Mouse (Mus musculus) testis, adult 2 months (tissue): ENCODE measurements around the gene Cttn.
A peak's percentile ranks its signal among the peaks of the same experiment; 100 is the strongest.

Experiments used
- CTCF ChIP-seq: fragments of 200-500 bp; IDR thresholded peaks from 2 replicates; pipeline ENCODE4 v1.5.1; 2012; ENCODE audit warnings: low read depth, mild to moderate bottlenecking, inconsistent platforms, low read length, moderate library complexity; ENCODE audit not compliant: control insufficient read depth, insufficient read depth, insufficient replicate concordance
- POLR2A ChIP-seq: fragments of 200-500 bp; IDR thresholded peaks from 2 replicates; pipeline ENCODE4 v1.6.1; 2012; ENCODE audit warnings: low read depth, mild to moderate bottlenecking, inconsistent platforms, low read length, moderate library complexity; ENCODE audit not compliant: control insufficient read depth

GRCm38 (mm10) chr7:144425953-144426352, 44.9 kb downstream of the Cttn start:
- TF ChIP-seq CTCF = peak; percentile 92
- TF ChIP-seq POLR2A = no peak
